Mouse (Mus musculus): ENCODE data around the gene Lpp. TPM values are rescaled to one million over a fixed set of nuclear protein-coding genes. Genes with fewer than 3 reads are reported as not detected.

The Lpp gene
- total and polyA plus RNA-seq, 3 experiments, result 7.7 to 25.1 (median 23.6) TPM

GRCm38 (mm10) chr16:24593535-24593934 lies 200.2 kb downstream of the Lpp start:
- no peak for DNase-seq
- Histone ChIP-seq H3K79me2 (replicated peaks; ENCODE audit: control insufficient read depth, insufficient read depth, low read length) (no peaks in the 10 kb centered on the region; the same call in 1 of the 2 replicates), H3K36me3 (ENCODE audit: control insufficient read depth, insufficient read depth, low read length) (no peaks in the 10 kb centered on the region; the same call in 1 of the 2 replicates), H3K27me3 (ENCODE audit: control insufficient read depth, insufficient read depth, low read length) (no peaks in the 10 kb centered on the region), H3K4me1 (ENCODE audit: control insufficient read depth, insufficient read depth, low read length) (peaks cover 1% of the 10 kb centered on the region; the same call in 1 of the 2 replicates), H3K9ac (ENCODE audit: low read depth, low read length) (no peak overlapping the region), H3K4me3 (no peak overlapping the region), H3K27ac (no peak overlapping the region)
- intact Hi-C loops (cut with DNase I), result no loop called here
- WGBS, result 41% methylated on average over 4 of the region's 4 CpGs
- TF ChIP-seq POLR2A (IDR thresholded peaks at IDR 0.05; ENCODE audit: insufficient read depth, low read depth, low read length) (no peak), EP300 (IDR thresholded peaks at IDR 0.05; ENCODE audit: insufficient read depth, low read depth, low read length) (no peak), CTCF (IDR thresholded peaks at IDR 0.05) (no peak)

DNA sequence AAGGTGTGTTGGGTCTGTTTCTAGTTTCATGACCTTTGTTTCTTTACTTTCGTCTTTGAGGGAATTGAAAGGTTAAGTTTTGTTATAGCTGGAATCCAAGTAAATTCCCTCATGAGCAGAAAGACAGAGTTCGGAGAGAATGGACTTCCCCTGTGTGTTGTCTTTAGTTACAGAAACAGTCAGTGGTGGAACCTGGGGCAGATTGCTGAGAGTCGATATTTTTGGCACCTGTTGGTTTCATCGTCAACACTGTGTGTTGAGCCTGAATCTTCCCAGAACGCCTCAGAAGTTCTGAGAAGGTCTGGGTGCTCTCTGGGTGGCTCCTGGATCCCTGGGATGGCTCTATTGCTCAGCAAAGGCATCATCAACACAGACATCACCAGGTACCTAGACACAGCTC lies 201.2 kb downstream of the Lpp start:
- DNase-seq, result no peak
- Histone ChIP-seq H3K36me3 (ENCODE audit: control insufficient read depth, insufficient read depth, low read length) (no peaks in the 10 kb centered on the region; the same call in none of the 2 replicates), H3K4me3 (no peak overlapping the region), H3K27me3 (ENCODE audit: control insufficient read depth, insufficient read depth, low read length) (no peaks in the 10 kb centered on the region), H3K9ac (ENCODE audit: low read depth, low read length) (no peak overlapping the region), H3K27ac (no peak overlapping the region), H3K4me1 (ENCODE audit: control insufficient read depth, insufficient read depth, low read length) (peaks cover 1% of the 10 kb centered on the region; the same call in 1 of the 2 replicates), H3K79me2 (replicated peaks; ENCODE audit: control insufficient read depth, insufficient read depth, low read length) (no peaks in the 10 kb centered on the region; the same call in 1 of the 2 replicates)
- TF ChIP-seq EP300 (IDR thresholded peaks at IDR 0.05; ENCODE audit: insufficient read depth, low read depth, low read length), result no peak
- TF ChIP-seq CTCF (IDR thresholded peaks at IDR 0.05), result no peak
- TF ChIP-seq POLR2A (IDR thresholded peaks at IDR 0.05; ENCODE audit: insufficient read depth, low read depth, low read length), result no peak
- intact Hi-C loops (cut with DNase I), result no loop called here
- 72% methylated on average over 5 of the region's 5 CpGs for WGBS

DNA sequence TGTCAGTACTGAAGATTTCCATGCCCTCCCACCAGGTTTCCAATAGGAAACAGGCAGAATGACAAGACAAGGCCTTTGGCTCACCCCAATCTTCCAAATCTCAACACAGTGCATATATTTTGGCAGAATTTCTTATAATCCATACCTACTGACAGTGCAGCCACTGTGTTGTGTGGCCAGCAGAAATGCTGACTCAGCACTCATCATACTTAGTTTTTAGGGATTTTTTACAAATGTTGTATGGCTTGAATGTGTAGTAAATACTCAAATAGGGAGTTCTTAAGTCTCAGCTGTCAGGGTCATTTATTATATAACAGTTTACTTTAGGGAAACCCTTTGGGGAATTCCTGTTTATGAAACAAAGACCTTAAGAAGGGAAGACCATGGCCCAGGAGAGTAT lies 202.2 kb downstream of the Lpp start:
- no peaks in the 10 kb centered on the region for H3K27me3 ChIP-seq (ENCODE audit: control insufficient read depth, insufficient read depth, low read length)
- intact Hi-C loops (cut with DNase I), result no loop called here
- H3K4me1 ChIP-seq (ENCODE audit: control insufficient read depth, insufficient read depth, low read length), result peaks cover 1% of the 10 kb centered on the region; the same call in 1 of the 2 replicates
- H3K27ac ChIP-seq, result no peak overlapping the region
- H3K4me3 ChIP-seq, result no peak overlapping the region
- no peak for DNase-seq
- H3K79me2 ChIP-seq (replicated peaks; ENCODE audit: control insufficient read depth, insufficient read depth, low read length), result no peaks in the 10 kb centered on the region
- H3K36me3 ChIP-seq (ENCODE audit: control insufficient read depth, insufficient read depth, low read length), result no peaks in the 10 kb centered on the region; the same call in none of the 2 replicates
- no peak overlapping the region for H3K9ac ChIP-seq (ENCODE audit: low read depth, low read length)
- no peak for TF ChIP-seq CTCF (IDR thresholded peaks at IDR 0.05)
- no peak for TF ChIP-seq POLR2A (IDR thresholded peaks at IDR 0.05; ENCODE audit: insufficient read depth, low read depth, low read length)
- no peak for TF ChIP-seq EP300 (IDR thresholded peaks at IDR 0.05; ENCODE audit: insufficient read depth, low read depth, low read length)

DNA sequence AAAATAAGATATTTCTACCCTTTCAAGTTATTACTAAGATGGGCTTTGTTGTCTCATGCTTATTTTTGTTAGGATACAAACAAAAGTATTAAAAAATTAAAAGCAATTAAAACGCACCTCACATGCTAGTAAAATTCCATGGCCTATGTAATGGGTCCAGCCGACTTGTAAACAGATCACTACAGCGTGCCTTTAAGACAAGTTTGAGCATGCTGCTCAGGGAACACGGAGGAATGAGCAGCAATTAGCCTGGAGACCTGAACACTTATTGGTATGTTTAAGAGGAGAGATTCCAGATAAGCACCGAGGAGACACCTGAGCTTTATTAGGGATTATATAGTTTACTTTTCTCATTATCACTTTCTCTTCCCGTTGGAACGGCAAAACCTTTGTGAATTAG lies 205.3 kb downstream of the Lpp start:
- Histone ChIP-seq H3K36me3 (ENCODE audit: control insufficient read depth, insufficient read depth, low read length) (no peaks in the 10 kb centered on the region; the same call in 1 of the 2 replicates), H3K4me1 (ENCODE audit: control insufficient read depth, insufficient read depth, low read length) (no peaks in the 10 kb centered on the region), H3K79me2 (replicated peaks; ENCODE audit: control insufficient read depth, insufficient read depth, low read length) (no peaks in the 10 kb centered on the region), H3K9ac (ENCODE audit: low read depth, low read length) (no peak overlapping the region), H3K27me3 (ENCODE audit: control insufficient read depth, insufficient read depth, low read length) (no peaks in the 10 kb centered on the region), H3K27ac (no peak overlapping the region), H3K4me3 (no peak overlapping the region)
- intact Hi-C loops (cut with DNase I), result no loop called here
- 81% methylated on average over 7 of the region's 7 CpGs for WGBS
- no peak for DNase-seq
- TF ChIP-seq CTCF (IDR thresholded peaks at IDR 0.05), result no peak
- no peak for TF ChIP-seq EP300 (IDR thresholded peaks at IDR 0.05; ENCODE audit: insufficient read depth, low read depth, low read length)
- no peak for TF ChIP-seq POLR2A (IDR thresholded peaks at IDR 0.05; ENCODE audit: insufficient read depth, low read depth, low read length)

- TF ChIP-seq EP300 (IDR thresholded peaks at IDR 0.05; ENCODE audit: insufficient read depth, low read depth, low read length) (no peak), CTCF (IDR thresholded peaks at IDR 0.05) (no peak), POLR2A (IDR thresholded peaks at IDR 0.05; ENCODE audit: insufficient read depth, low read depth, low read length) (no peak)
Measured at GRCm38 (mm10) chr16:24599766-24600165, 206.5 kb downstream of the Lpp start.

GRCm38 (mm10) chr16:24600260-24600948 lies 207.1 kb downstream of the Lpp start:
- no peaks in the 10 kb centered on the region; the same call in 1 of the 2 replicates for H3K36me3 ChIP-seq (ENCODE audit: control insufficient read depth, insufficient read depth, low read length)
- no peak for TF ChIP-seq POLR2A (IDR thresholded peaks at IDR 0.05; ENCODE audit: insufficient read depth, low read depth, low read length)
- no peak for TF ChIP-seq EP300 (IDR thresholded peaks at IDR 0.05; ENCODE audit: insufficient read depth, low read depth, low read length)
- TF ChIP-seq CTCF (IDR thresholded peaks at IDR 0.05), result no peak
- H3K79me2 ChIP-seq (replicated peaks; ENCODE audit: control insufficient read depth, insufficient read depth, low read length), result no peaks in the 10 kb centered on the region

More at GRCm38 (mm10) chr16:24599766-24600165, 206.5 kb downstream of the Lpp start:
- DNase-seq, result no peak
- Histone ChIP-seq H3K27ac (no peak overlapping the region), H3K4me1 (ENCODE audit: control insufficient read depth, insufficient read depth, low read length) (no peaks in the 10 kb centered on the region), H3K27me3 (ENCODE audit: control insufficient read depth, insufficient read depth, low read length) (no peaks in the 10 kb centered on the region), H3K79me2 (replicated peaks; ENCODE audit: control insufficient read depth, insufficient read depth, low read length) (no peaks in the 10 kb centered on the region), H3K4me3 (no peak overlapping the region), H3K36me3 (ENCODE audit: control insufficient read depth, insufficient read depth, low read length) (no peaks in the 10 kb centered on the region; the same call in 1 of the 2 replicates), H3K9ac (ENCODE audit: low read depth, low read length) (no peak overlapping the region)
- WGBS, result 76% methylated on average over 7 of the region's 7 CpGs
- intact Hi-C loops (cut with DNase I), result no loop called here

More at GRCm38 (mm10) chr16:24600260-24600948, 207.1 kb downstream of the Lpp start:
- Histone ChIP-seq H3K27me3 (ENCODE audit: control insufficient read depth, insufficient read depth, low read length) (no peaks in the 10 kb centered on the region), H3K4me1 (ENCODE audit: control insufficient read depth, insufficient read depth, low read length) (no peaks in the 10 kb centered on the region), H3K27ac (no peak overlapping the region), H3K4me3 (no peak overlapping the region), H3K9ac (ENCODE audit: low read depth, low read length) (no peak overlapping the region)
- DNase-seq, result no peak
- intact Hi-C loops (cut with DNase I), result no loop called here
- WGBS, result 90% methylated on average over 14 of the region's 14 CpGs
